Mouse (Mus musculus) liver (tissue): ENCODE data around the gene Dis3.
"Not testable (repeated sequence)": the region's sequence is repeated elsewhere in the genome, so short reads cannot be mapped to it uniquely, and the experiment has no call there.

Experiments used
- DNase-seq: peaks from one replicate; pipeline ENCODE4 v3.0.0-alpha.2; 2020; ENCODE audit warnings: mixed read lengths

Gene Dis3

DNA sequence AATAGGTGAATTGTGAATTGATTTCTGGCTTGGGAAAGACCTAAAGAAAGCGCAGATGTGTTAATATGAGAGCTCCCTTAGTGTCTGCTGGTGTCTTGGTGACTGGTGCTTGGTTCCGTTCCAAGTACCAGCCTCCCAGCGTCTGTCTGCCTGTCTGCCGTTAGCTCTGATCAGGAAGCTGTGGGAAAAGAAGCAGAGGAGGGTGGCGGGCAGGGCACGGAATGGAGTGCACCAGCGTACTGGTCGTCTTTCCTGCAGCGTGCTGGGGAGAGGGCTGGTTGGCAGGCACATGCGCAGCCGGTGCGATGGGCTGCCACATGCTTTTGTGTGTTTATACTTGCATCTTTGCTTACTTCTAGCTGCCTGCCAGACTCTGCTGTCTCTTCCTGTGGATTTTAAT lies 39.0 kb downstream of the Dis3 start:
- DNase-seq: no peak

- DNase-seq: no peak
Measured at GRCm38 (mm10) chr14:99058959-99059586, 40.5 kb downstream of the Dis3 start.

DNA sequence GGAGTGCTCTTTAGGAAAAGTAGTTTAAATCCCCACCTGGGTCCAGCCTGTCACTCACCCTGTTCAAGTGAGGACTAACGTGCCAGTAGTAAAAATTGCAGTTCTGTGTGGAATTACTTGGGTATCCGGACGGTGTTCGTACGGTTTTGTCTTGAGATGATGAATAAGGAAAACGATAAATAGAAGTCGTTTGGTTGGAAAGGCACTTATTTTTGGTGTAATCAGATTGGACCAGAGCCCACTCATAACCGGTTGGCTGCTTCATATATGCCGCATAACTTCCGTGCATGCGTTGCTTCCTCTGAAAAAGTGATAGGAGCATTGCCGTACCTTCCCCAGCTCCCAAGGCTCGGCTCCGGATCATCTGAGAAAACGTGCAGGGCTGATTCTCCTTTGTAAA lies 52.8 kb downstream of the Dis3 start:
- peak; percentile 50 for DNase-seq

DNA sequence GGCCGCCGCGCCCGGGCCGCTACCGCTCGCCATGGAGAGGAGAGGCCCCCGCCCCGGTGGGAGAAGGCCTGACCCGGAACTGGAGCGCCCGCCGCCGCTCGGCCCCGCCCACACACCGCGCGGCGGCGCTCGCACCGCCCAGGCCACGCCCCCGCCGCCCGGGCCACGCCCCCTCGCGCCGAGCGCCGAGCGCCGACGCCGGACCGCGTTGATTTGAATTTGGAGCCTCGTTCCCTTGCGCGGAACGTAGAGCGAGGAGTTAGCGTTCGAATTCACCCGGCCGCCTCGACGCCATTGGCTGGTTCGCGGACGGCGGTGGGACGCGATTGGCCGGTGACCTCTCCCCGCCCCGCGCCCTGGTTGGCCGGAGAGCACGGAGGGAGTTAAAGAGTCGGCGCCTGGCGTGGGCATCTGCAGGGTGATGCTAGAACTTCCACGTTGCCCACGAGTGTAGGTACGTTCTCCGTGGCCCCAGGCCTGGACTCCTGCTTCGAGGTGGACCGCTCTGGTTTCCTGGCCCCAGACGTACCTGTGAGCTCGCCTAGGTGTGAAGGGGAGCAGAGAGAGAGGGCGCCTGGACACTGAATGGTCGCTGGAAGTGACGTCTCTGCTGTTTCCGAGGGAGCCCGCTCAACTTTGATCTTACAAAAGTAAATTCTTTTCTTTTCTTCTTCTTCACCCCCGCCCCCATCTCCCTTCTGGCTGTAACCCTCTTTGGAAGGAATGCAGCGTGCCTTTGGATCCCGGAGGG lies 53.4 kb downstream of the Dis3 start, which contains the start of the genes Mzt1 and Bora:
Gene Mzt1, minus strand, starts transcription at position 104 of the 751 bp plus-strand sequence.
Gene Bora, plus strand, starts transcription at position 192 of the 751 bp plus-strand sequence.
- DNase-seq: peak; percentile 96

DNA sequence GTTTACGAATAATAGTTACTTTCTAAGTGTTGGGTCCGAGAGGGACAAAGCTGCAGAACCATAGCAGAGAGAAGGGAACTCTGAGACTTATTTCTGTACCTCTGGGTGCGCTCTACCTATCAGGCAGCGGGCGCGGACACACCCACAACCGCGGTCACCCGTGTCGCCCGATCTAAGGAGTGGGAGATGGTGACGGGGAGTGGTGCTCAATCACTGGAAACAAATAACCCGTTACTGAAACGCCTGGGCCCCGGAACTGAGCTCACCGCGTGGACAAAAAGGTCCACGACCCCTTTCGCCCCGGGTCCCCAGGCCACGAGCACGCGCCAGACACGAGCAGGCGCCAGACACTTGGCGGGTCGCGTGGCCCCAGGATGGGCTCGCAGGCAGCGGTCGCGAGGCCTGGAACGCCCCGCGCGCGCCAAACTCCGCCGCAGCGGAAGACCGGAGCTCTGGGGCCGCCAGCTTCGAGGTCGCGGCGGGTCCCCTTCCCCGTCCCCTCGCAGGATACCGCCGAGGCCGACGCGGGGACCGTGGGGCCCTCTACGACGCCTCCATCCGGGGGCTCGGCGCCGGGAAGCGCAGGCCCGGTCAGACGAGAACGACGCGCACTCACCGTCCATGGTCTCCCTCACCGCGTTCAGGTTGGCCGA lies 54.1 kb downstream of the Dis3 start:
- peak; percentile 75 for DNase-seq

GRCm38 (mm10) chr14:99044718-99045117 lies 54.9 kb downstream of the Dis3 start:
- peak; percentile 35 for DNase-seq

DNA sequence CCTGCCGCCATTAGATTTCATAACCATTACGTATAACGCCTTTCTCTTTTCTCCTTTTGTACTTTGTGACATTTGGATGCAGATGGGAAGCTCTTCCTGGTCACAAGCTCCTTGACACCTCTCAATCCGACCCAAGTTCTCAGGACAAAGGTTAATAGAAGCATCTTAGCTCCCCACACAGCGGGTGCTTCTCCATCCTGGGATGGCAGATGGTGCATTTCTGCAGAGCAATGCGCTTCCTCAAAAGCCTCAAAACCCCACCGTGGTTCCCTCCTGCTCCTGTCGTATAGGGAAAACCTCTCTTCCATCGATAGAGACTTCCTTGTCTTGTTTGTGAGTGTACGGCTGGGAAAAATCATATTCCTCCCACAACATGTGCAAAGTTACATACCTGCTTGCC lies 55.5 kb downstream of the Dis3 start:
- no peak for DNase-seq

GRCm38 (mm10) chr14:99043499-99043898 lies 56.1 kb downstream of the Dis3 start:
- no peak for DNase-seq

- DNase-seq: no peak
Measured at GRCm38 (mm10) chr14:99041416-99041815, 58.2 kb downstream of the Dis3 start.

DNA sequence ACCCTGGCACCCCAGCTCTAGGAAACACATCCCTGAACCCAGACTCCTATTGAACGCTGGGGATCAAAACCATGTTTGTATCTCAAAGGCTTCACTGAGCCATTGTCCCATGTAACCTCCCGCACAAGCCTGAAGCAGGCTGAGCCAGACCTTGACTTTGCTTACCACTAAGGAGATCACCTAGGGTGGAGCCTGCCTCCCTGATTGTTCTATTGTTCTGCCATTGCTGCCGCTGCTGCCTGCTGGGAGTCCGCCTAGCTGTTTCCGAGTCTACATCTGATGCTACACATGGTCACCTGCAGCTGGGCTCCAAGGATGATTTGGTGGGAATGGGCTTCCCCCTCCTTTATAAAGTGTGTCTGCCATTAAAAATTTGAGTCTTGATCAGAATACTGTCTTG lies 60.3 kb downstream of the Dis3 start:
- DNase-seq: not testable (repeated sequence)

DNA sequence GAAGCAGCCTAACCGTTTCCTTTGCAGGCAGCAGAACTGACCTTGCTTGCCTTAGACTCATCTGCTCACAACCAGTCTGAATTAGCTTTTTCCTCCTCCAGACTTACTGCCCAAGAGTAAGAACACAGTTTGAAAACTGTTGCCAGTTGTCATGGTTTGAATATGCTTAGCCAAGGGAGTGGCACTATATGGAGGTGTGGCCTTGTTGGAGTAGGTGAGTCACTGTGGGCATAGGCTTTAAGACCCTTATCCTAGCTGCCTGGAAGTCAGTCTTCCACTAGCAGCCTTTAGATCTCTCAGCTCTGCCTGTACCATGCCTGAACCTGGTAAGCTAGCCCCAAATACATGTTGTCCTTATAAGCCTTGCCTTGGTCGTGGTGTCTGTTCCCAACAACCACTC lies 61.9 kb downstream of the Dis3 start:
- no peak for DNase-seq

GRCm38 (mm10) chr14:99036039-99036438 lies 63.5 kb downstream of the Dis3 start:
- DNase-seq: no peak

- DNase-seq: not testable (repeated sequence)
Measured at GRCm38 (mm10) chr14:99034851-99035250, 64.7 kb downstream of the Dis3 start.

- no peak for DNase-seq
Measured at GRCm38 (mm10) chr14:99032596-99032995, 67.0 kb downstream of the Dis3 start.

DNA sequence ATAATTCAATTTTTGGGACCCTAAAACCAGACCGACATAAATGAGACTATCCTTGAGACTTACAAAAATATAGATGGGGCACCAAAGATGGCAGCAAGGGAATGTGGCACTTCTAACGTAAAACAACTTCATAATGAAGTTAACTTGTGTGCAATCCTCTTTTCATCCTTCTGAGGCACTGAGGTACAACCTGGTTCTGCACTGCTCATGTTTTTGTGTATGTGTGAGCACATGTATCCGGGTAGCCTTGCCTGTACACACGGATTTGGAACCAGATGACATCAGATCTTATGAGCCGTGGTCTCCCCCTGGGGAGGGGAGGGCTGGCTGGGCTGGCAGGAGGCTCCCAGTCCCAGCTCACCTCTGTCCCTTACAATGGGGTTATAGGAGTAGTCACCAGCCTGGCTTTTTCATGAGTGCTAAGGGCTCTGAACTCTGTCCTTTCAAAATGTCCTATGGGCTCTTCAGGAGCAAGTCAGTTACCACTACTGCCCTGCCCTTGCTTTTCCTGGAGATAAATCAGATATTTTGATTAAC lies 68.2 kb downstream of the Dis3 start:
- DNase-seq: no peak

GRCm38 (mm10) chr14:99029987-99030386 lies 69.6 kb downstream of the Dis3 start:
- no peak for DNase-seq
